Mouse (Mus musculus) midbrain, embryonic 11.5 days (tissue): ENCODE measurements around the gene Plb1. TPM values are rescaled to one million over a fixed set of nuclear protein-coding genes. Genes with fewer than 3 reads are reported as not detected.

Source experiments
- ATAC-seq: fragments of 200-750 bp; cut with Nextera tagmentation; 2 replicates; pipeline ENCODE4 v1.8.0; 2017; ENCODE audit warnings: moderate TSS enrichment, moderate library complexity; ENCODE audit not compliant: low FRiP score
- DNase-seq: peaks from one replicate; pipeline ENCODE4 v3.0.0; 2015; ENCODE audit warnings: low spot score; ENCODE audit errors: missing footprints
- H3K27ac ChIP-seq: fragments of 300-500 bp; sonication (generic); 2 replicates; pipeline ENCODE4 v1.5.1; 2014; ENCODE audit warnings: low read depth, low read length
- H3K27me3 ChIP-seq: fragments of 300-500 bp; sonication (generic); 2 replicates; pipeline ENCODE4 v1.6.1; 2014; ENCODE audit warnings: mild to moderate bottlenecking, low read length, moderate library complexity, mixed read lengths; ENCODE audit not compliant: control insufficient read depth, insufficient read depth
- H3K36me3 ChIP-seq: fragments of 300-500 bp; sonication (generic); 2 replicates; pipeline ENCODE4 v1.6.1; 2014; ENCODE audit warnings: mild to moderate bottlenecking, low read length, moderate library complexity, mixed read lengths; ENCODE audit not compliant: control insufficient read depth, insufficient read depth
- H3K4me1 ChIP-seq: fragments of 300-500 bp; sonication (generic); 2 replicates; pipeline ENCODE4 v1.6.1; 2014; ENCODE audit warnings: low read length; ENCODE audit not compliant: control insufficient read depth, insufficient read depth
- H3K4me2 ChIP-seq: fragments of 300-500 bp; sonication (generic); 2 replicates; pipeline ENCODE4 v1.6.1; 2014; ENCODE audit warnings: mild to moderate bottlenecking, moderate library complexity
- H3K4me3 ChIP-seq: fragments of 300-500 bp; sonication (generic); 2 replicates; pipeline ENCODE4 v1.5.1; 2014; ENCODE audit warnings: low read depth, low read length
- H3K9ac ChIP-seq: fragments of 300-500 bp; sonication (generic); 2 replicates; pipeline ENCODE4 v1.6.1; 2014; ENCODE audit warnings: low read length
- H3K9me3 ChIP-seq: fragments of 300-500 bp; sonication (generic); 2 replicates; pipeline ENCODE4 v1.6.1; 2016; ENCODE audit warnings: low read length; ENCODE audit not compliant: control insufficient read depth
- WGBS: fragments of 180-500 bp; shearing (Covaris S2); extraction: QIAGEN DNeasy Blood & Tissue Kit; methylation state at CpG from one replicate; pipeline ENCODE4 v1.1.7; 2014; 5-methylcytosine and 5-hydroxymethylcytosine counted together
- polyA plus RNA-seq: library from polyadenylated mRNA; unstranded; fragments of >200 nt; fragmentation: Nextera tagmentation; extraction: Ambion mirVana; gene quantifications from 2 replicates; pipeline ENCODE4 v1.2.1, GENCODE M21; 2014

Plb1 gene
- polyA plus RNA-seq, 1 experiment from 2014 or later, result 0.05 TPM

DNA sequence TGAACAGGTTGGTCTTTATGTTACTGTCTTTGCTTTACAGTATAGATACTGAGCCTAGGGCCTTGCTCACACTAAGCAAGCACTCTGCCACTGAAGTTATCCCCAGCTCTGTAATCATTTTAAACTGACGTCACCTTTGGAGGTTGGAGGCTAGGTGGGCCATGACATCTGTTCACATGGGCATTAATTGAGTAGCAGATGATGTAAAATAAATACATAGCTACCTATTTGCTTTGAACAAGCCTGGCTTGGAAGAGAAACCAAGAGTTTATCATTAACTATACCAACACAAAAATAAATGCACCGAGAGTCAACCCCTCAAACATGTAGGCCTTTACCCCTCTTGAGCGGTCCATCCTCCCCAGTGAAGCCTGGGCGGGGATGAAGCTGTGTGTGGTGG is 76.1 kb downstream of the Plb1 start:
- no peak overlapping the region for H3K4me3 ChIP-seq
- H3K4me2 ChIP-seq, result no peak overlapping the region
- H3K9me3 ChIP-seq, result no peaks in the 10 kb centered on the region
- ATAC-seq, result no peak
- no peaks in the 10 kb centered on the region for H3K27me3 ChIP-seq
- no peaks in the 10 kb centered on the region for H3K36me3 ChIP-seq
- WGBS, result 86% methylated on average over 4 of the region's 4 CpGs
- H3K9ac ChIP-seq, result no peak overlapping the region
- DNase-seq, result no peak
- no peak overlapping the region for H3K27ac ChIP-seq
- H3K4me1 ChIP-seq, result no peaks in the 10 kb centered on the region

DNA sequence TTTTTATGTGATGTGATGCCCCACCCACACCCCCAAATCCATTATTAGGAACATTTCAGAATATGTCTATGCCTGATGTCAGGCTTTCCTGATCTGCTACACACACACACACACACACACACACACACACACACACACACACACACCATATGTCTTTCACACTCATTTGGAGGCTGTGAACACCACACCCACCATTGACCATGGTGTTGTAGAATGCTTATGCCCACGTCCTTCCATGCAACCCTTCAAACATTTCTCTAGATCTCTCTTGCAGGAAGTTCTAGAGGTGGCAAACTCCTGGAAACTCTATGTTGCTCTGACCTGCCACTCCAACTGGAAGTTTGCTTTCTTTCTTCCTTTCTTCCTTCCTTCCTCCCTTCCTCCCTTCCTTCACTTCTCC is 77.2 kb downstream of the Plb1 start:
- no peaks in the 10 kb centered on the region for H3K36me3 ChIP-seq
- DNase-seq (no peak), ATAC-seq (no peak)
- no peak overlapping the region for H3K4me3 ChIP-seq
- no peaks in the 10 kb centered on the region for H3K4me1 ChIP-seq
- WGBS, result 65% methylated on average over 1 of the region's 1 CpGs
- no peak overlapping the region for H3K9ac ChIP-seq
- no peak overlapping the region for H3K4me2 ChIP-seq
- H3K27ac ChIP-seq, result no peak overlapping the region
- no peaks in the 10 kb centered on the region for H3K9me3 ChIP-seq
- H3K27me3 ChIP-seq, result no peaks in the 10 kb centered on the region

DNA sequence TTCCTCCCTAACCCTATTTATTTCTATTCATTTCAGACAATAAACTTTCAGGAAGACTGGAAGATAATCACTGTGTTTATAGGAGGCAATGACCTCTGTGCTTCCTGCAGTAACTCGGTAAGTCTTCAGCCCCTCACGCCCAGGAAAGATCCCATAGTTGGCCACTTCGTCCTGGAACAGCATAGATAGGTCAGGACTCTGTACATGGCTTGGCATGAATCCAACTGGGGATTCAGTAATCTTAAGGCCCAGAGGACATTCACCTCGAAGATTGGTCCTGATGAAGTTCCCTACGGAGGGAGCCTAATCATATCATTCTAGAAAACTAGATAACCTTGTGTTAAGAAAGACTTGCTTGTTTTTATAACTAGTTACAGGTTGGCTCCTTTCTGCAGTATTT is 78.3 kb downstream of the Plb1 start:
- Histone ChIP-seq H3K4me3 (no peak overlapping the region), H3K27me3 (no peaks in the 10 kb centered on the region), H3K9me3 (no peaks in the 10 kb centered on the region), H3K9ac (no peak overlapping the region), H3K4me1 (no peaks in the 10 kb centered on the region), H3K27ac (no peak overlapping the region), H3K4me2 (no peak overlapping the region), H3K36me3 (no peaks in the 10 kb centered on the region)
- ATAC-seq (no peak), DNase-seq (no peak)
- 84% methylated on average over 5 of the region's 5 CpGs for WGBS

DNA sequence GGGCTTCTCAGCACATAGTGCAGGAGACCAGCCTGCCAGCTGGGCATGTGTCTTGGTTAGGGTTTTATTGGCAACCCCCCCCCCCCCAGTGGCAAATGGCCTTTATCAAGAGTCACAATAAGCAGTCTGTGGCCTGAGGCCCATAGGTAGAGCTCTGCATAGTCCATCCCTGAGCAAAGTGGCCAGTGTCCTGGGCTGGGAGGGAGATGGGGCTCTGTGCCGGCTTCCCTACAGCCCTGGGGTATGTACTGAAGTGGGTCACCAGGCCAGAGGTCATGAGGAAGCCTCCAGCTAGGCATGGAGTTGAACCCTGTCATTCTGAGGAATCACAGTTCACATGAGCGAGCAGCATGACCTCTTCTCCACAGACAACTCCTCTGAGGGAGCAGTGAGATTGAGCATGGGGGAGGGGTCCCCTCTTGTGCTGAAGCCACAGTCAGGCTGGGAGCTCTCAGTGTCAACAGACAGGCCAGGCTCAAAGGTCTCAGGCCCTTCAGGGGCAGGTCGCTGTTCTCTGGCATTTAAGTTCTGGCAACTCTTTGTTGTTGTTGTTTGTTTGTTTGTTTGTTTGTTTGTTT is 79.2 kb downstream of the Plb1 start:
- H3K36me3 ChIP-seq, result no peaks in the 10 kb centered on the region
- no peaks in the 10 kb centered on the region for H3K9me3 ChIP-seq
- H3K4me3 ChIP-seq, result no peak overlapping the region
- DNase-seq (no peak), ATAC-seq (no peak)
- no peak overlapping the region for H3K9ac ChIP-seq
- no peaks in the 10 kb centered on the region for H3K4me1 ChIP-seq
- WGBS, result 63% methylated on average over 3 of the region's 3 CpGs
- H3K27me3 ChIP-seq, result no peaks in the 10 kb centered on the region
- no peak overlapping the region for H3K27ac ChIP-seq
- H3K4me2 ChIP-seq, result no peak overlapping the region

DNA sequence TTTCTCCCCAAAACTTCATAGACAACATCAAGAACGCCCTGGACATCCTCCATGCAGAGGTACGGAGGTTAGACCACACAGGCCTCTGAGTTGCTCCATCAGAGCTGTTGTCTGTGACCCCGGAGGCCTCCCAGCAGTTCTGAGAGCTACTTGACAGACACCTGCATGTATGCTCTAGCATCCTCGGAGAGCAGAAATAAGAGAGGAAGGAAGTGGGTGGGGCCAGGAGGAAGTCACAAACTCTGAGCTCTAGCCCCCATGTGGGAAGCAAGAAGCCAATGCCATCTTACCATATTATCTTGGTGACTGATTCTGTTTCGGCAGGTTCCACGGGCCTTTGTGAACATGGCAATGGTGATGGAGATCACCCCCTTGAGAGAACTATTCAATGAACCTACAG is 81.2 kb downstream of the Plb1 start:
- no peaks in the 10 kb centered on the region for H3K27me3 ChIP-seq
- ATAC-seq, result no peak
- no peak overlapping the region for H3K27ac ChIP-seq
- no peaks in the 10 kb centered on the region for H3K36me3 ChIP-seq
- H3K4me2 ChIP-seq, result no peak overlapping the region
- WGBS, result 83% methylated on average over 6 of the region's 6 CpGs
- no peaks in the 10 kb centered on the region for H3K4me1 ChIP-seq
- no peak for DNase-seq
- no peak overlapping the region for H3K9ac ChIP-seq
- no peak overlapping the region for H3K4me3 ChIP-seq
- H3K9me3 ChIP-seq, result no peaks in the 10 kb centered on the region

DNA sequence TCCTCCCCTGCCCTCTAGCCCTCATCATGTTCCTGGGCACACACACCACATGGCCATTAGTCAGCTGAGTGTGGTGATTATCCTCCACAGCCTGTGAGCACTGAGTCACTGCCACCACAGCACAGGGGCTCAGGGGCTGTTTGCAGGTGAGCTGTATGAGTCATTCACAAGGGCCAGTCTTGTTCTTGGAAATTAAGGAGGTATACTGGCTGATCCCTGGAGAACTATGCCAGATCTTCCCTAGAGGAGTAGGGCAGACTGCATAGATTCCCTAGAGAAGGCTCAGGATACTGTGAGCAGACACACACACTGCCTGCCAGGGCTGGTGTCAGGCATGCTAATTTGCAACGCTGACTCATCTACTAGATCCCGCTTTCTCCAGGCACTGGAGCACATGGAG is 82.2 kb downstream of the Plb1 start:
- WGBS, result 76% methylated on average over 2 of the region's 2 CpGs
- H3K9ac ChIP-seq, result no peak overlapping the region
- H3K27me3 ChIP-seq, result no peaks in the 10 kb centered on the region
- H3K9me3 ChIP-seq, result no peaks in the 10 kb centered on the region
- H3K4me1 ChIP-seq, result no peaks in the 10 kb centered on the region
- H3K27ac ChIP-seq, result no peak overlapping the region
- no peaks in the 10 kb centered on the region for H3K36me3 ChIP-seq
- H3K4me2 ChIP-seq, result no peak overlapping the region
- no peak for ATAC-seq
- DNase-seq, result no peak
- H3K4me3 ChIP-seq, result no peak overlapping the region

DNA sequence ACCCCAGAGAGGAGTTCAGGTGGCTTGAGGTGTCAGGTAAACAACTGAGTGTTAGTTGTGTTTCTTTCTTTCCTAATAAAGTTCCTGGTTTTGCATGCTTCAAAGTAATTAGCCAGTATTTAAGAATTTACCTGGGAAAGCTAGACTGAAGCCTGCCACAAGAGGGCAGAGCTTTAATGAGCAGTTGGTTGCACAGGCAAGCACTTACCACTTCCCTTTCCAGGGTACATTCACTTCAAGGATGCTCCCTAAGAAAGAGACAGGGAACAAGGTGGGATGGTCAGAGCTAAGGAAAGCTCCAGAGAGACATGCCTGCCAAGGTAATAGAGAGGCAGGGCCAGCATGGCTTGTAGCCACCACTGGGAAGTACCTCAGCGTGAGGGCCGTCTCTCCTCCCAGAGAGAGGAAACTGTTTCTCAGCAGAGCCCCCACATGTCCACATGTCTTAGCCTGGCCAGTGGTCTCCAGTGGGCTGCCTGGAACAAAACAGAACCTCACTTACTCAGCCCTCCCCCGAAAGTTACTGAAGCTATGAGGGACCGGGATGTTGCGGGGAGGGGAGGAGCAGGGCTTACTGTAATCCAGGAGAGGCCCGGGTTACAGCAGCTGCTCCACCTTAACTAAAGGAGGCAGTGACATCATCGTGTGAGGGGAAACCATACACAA is 89.8 kb downstream of the Plb1 start:
- Histone ChIP-seq H3K4me2 (no peak overlapping the region), H3K9me3 (no peaks in the 10 kb centered on the region), H3K4me3 (no peak overlapping the region), H3K9ac (no peak overlapping the region), H3K27ac (no peak overlapping the region), H3K36me3 (no peaks in the 10 kb centered on the region), H3K27me3 (no peaks in the 10 kb centered on the region), H3K4me1 (no peaks in the 10 kb centered on the region)
- DNase-seq, result peak; percentile 88
- ATAC-seq, result no peak
- 53% methylated on average over 7 of the region's 7 CpGs for WGBS

DNA sequence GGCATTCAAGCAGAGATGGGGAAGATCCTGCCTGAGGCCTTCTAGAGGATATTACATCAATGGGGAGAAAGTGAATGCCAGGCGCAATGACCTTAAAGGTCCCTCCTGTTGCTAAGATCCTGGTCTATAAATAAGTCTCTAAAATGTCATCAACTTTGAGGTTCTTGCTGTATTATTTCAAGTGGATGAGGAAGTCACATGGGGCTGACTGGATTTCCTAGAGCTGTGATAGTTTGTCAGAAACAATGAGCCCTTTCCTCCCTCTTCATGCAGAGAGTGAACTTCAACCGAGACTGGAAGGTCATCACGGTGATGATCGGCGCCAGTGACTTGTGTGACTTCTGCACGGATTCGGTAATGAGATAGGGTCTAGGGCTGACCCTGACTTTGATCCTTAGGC is 95.6 kb downstream of the Plb1 start:
- no peaks in the 10 kb centered on the region for H3K27me3 ChIP-seq
- no peaks in the 10 kb centered on the region for H3K9me3 ChIP-seq
- DNase-seq (no peak), ATAC-seq (no peak)
- H3K9ac ChIP-seq, result no peak overlapping the region
- H3K4me3 ChIP-seq, result no peak overlapping the region
- no peak overlapping the region for H3K27ac ChIP-seq
- no peak overlapping the region for H3K4me2 ChIP-seq
- no peaks in the 10 kb centered on the region for H3K4me1 ChIP-seq
- WGBS, result 95% methylated on average over 7 of the region's 7 CpGs
- no peaks in the 10 kb centered on the region for H3K36me3 ChIP-seq

DNA sequence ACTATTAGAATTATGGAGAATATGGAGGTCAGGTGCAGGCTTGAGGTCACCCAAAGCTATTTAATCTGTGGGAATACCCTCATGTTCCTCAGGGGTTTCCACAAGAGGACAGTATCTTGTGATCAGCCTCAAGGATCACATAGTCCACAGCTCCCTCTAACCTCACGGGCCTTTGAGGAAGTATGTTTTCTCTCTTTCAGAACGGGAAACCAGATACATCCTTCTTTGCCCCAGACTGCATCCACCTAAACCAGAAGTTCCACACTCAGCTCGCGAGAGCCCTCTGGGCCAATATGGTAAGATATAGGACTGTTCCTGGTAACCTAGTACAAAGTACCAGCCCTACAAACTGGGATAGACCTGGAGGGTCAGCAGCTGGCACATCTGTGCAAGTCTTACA is 100.1 kb downstream of the Plb1 start:
- no peak overlapping the region for H3K4me3 ChIP-seq
- no peaks in the 10 kb centered on the region for H3K36me3 ChIP-seq
- WGBS, result 89% methylated on average over 4 of the region's 4 CpGs
- H3K27me3 ChIP-seq, result no peaks in the 10 kb centered on the region
- H3K9ac ChIP-seq, result no peak overlapping the region
- H3K4me1 ChIP-seq, result no peaks in the 10 kb centered on the region
- ATAC-seq (no peak), DNase-seq (no peak)
- H3K4me2 ChIP-seq, result no peak overlapping the region
- H3K27ac ChIP-seq, result no peak overlapping the region
- no peaks in the 10 kb centered on the region for H3K9me3 ChIP-seq
